Mouse (Mus musculus): ENCODE data around the gene Reg4.

Gene Reg4

GRCm38 (mm10) chr3:98238150-98238549 is 16.2 kb downstream of the Reg4 start:
- DNase-seq = no peak

GRCm38 (mm10) chr3:98242051-98242450 is 20.1 kb downstream of the Reg4 start:
- no peak for DNase-seq

- no peak for DNase-seq
These were observed 20.6 kb downstream of the Reg4 start for GRCm38 (mm10) chr3:98242458-98243037.

DNA sequence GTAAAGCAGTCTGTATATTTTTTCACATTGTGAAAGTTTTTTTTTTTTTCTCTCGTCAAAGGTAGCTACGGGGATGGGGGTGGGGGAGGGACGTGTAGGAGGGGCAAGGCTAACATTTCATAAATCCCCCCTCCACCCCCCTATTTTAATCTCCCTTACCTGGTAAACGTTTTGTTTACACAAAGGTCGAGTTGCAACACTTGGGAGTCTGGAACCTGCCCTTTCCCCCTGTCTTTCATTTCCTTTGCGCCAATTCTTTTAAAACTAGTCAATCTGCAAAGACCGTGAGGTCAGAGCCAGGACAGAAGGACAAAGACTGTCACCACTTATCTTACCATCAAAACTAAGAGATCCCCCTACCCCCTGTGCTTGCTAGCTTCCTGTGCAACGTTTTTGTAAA is 23.9 kb downstream of the Reg4 start:
- DNase-seq = no peak

DNA sequence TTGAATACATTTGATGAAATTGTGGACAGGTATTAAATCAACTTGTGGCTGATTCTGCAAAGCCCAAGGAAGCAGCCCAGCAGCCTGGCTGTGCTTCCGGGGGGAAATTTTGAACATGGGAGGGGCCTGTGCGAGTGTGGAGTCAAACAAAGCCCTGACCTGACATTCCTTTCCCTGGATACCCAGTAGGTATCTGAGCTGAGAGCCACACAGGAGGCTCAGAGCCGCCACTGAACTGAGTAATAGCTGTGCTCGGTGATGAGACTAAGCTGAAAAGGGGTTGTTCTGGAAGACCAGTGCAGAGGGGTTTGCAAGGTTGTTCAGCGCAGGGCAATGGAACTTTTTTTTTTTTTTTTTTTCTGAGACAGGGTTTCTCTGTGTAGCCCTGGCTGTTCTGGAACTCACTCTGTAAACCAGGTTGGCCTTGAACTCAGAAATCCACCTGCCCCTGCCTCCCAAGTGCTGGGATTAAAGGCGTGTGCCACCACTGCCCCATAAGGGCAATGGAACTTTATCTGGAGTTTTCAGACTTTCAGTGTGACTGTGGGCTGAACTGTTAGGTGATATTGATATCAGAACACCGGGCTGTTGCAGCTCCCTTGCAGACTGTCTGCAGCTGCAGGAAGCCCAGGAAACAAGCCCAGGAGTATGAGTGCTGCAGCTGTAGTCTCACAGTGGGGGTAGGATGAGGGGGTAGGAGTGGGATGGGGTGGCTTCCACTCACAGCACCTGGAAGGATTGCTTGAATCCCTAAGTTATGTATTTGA is 25.2 kb downstream of the Reg4 start:
- DNase-seq = no peak

DNA sequence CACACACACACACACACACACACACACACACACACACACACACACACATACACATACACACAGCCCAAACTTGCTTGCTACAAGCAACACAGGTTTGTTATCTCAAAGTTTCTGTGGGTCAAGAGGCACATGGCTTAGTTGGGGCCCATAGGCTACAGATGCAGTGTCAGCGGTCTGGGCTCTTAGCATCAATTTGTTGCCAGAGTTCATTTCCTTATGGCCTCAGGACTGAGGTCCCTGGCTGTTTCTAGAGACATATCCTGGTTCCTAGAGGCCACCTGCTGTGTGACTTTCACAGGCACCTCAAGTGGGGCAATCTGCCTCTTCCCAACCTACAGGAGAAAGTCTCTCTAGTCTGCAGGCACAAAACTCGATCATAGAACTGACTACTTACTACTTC is 27.4 kb downstream of the Reg4 start:
- no peak for DNase-seq

DNA sequence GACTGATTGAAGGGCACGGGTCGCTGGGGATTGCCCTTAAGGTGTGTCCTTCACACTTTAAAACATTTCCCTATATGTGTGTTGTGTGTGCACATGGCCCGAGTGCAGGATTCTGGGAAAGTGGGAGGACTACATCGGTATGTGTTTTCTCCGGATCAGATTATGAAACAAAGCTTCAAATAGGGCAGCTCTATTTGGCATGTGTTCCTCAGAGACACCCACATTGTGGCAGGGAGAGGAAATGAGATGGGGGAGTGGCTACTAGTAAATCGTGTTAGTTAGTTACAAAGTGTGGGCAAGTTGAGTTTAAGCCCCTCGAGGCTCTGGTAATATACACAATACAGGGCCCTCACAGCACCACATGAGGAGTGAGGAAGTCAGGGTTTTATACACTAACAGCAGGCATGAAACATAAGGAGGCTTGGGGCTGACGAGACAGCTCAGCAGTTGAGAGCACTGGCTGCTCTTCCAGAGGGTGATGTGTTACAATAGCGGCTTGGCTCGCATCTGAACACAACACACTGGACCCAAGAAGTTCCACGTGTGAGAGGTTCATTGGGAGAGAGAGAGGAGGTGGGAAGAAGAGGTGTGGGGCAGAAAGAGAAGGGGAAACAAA is 28.0 kb downstream of the Reg4 start:
- DNase-seq = no peak

DNA sequence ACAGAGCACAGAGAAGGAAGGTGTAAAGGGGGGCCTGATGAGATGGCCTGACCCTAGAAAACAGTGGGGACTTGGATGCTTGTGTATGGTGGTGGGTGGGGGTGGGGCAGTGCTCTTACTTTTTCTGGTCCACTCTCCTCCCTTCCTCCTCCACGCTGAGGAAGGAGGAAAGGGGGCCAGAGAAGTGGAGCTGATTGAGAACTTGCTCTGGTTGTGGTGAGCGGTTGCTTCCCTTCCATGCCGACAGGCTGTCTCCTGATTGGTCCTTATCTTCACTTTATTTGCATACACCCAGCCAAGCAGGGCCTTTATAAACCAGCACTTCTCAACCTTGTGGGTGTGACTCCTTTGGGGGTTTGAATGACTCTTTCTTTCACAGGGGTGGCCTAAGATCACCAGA is 32.1 kb downstream of the Reg4 start:
- DNase-seq = no peak

DNA sequence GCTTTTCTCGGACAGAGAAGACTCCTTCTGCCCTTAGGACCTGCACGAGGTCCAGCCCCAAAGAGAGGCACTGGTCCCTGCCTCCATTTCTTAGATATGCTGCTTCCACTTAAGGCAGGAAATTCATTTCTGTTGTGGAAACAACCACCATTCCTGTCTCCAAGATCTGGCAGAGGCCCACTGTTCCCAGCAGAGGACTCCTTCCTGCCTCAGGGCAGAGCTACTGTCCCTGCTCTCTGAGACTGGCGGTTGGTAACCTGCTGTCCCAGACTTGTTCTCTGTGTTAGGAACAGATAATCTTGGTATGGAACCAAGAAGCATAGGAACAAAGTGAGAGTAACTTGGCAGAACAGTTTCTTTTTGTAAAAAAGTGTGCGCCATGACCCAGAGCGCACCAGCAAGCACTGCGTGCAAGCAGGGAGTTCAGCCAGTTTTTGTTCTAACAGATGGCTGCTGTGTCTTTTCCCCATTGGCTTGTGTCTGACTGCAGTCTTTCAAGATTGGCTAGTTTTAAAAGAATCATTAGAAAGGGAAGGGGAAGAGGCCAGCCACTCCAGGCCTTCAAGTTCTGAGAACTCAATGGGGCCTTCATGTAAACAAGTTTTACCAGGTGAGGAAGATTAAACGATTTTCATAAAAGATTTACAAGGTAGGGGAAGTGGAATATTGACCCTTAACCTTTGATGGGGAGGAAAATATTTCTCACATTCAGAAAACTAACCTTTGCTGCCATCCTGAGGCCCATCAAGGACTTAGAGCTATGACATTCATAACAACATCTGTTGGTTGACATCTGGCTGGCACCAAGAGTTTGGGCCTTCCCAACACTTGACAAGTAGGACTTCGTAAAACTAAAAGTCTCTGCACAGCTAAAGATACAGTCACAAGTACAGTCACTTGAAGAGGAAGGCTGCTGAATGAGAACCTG is 33.0 kb downstream of the Reg4 start:
- DNase-seq = no peak

GRCm38 (mm10) chr3:98258723-98259122 is 36.8 kb downstream of the Reg4 start:
- DNase-seq = no peak

- DNase-seq = peak; percentile 34
These were observed 37.4 kb downstream of the Reg4 start for GRCm38 (mm10) chr3:98259271-98259751.

- no peak for DNase-seq
These were observed 38.6 kb downstream of the Reg4 start for GRCm38 (mm10) chr3:98260534-98260933.

GRCm38 (mm10) chr3:98261415-98261814 is 39.5 kb downstream of the Reg4 start:
- DNase-seq = no peak

DNA sequence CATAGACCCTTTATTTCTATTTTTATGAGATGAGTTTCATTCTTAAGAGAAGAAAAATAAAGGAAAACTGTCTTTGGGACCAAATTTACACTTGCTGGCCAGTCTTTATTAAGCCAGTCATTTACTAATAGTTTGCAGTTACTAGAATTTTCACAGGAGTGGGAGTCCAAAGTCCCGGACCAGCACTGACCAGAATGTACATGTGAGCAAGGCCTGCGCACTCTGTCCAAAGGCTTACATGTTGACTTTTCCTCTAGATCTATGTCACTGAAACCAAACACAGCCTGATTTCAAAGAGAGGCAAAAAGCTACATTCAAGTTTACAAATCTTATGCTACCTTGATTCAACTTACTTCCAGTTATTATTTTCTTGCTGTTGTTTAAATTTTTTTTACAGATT is 40.2 kb downstream of the Reg4 start:
- no peak for DNase-seq

DNA sequence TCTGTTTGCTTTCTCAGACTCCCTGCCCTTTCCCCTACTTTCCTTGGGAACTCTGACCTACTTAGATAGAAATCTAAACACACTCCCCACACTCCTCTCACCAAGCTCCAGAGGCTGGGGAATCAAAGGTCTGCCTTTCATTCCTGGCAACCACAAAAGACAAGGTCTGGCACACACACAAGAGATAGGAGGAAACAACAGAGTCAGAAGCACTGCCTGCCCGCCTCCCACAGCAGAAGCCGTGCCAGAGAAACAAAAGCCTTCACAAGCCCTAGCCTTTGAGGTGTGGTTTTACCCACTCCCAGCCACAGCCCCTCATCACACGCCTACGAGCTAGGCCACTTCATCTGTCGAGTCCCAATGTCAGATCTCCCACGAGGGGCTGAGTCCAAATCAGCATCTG is 45.3 kb downstream of the Reg4 start:
- no peak for DNase-seq

- DNase-seq = no peak
These were observed 51.9 kb downstream of the Reg4 start for GRCm38 (mm10) chr3:98273623-98274398.

- no peak for DNase-seq
These were observed 57.7 kb downstream of the Reg4 start for GRCm38 (mm10) chr3:98279682-98280081.

DNA sequence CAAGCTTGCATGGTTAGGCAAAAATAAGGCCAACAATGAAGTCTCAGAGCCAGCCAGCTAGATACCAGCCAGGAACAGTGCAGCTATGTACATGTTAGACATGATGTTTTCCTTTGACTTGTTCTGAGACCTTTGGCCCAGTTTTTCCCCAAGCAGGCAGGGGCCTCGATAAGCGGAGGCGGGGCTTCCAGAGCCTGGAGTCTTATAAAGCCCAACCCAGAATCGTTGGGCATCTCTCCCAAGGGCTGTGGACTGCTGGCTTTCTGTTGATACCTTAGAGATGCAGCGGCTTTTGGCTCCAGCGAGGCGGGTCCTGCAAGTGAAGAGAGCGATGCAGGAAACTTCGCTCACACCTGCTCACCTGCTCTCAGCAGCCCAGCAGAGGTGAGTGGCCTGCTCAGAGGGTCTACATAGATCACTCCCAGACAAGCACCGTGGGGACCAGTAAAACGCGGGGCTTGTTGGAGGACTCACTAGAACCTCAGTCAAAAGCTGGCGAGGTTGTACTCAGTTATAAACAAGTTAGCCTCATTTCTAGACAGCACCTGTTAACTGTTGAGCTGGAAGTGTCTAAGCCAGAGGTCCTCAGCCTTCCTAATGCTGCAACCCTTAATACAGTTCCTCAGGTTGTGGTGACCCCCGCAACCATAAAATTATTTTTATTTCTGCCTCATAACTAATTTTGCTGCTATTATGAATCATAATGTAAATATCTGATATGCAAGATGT is 58.4 kb downstream of the Reg4 start, which contains the start of gene Hmgcs2:
Gene Hmgcs2, plus strand, starts transcription at position 232 of the 729 bp plus-strand sequence.
- no peak for DNase-seq

GRCm38 (mm10) chr3:98280933-98281678 is 59.1 kb downstream of the Reg4 start:
- peak; percentile 56 for DNase-seq

DNA sequence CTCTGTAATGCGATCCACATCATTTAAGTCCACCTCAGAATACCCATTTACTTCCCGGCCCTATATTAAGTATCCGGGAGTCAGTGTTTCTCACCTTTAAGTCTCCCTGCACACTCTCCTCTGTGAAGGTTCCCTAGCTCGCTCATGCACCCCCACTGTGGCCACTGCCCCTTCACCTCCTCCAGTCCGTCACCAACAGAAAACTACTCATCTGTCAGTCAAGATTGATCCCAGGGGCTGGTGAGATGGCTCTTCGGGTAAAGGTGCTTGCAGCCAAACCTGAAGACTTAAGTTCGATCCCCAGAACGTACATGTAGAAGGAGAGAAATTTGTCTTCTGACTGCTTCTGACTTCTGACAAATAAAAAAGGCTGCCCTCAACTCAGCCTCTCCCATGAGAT is 60.5 kb downstream of the Reg4 start:
- no peak for DNase-seq

DNA sequence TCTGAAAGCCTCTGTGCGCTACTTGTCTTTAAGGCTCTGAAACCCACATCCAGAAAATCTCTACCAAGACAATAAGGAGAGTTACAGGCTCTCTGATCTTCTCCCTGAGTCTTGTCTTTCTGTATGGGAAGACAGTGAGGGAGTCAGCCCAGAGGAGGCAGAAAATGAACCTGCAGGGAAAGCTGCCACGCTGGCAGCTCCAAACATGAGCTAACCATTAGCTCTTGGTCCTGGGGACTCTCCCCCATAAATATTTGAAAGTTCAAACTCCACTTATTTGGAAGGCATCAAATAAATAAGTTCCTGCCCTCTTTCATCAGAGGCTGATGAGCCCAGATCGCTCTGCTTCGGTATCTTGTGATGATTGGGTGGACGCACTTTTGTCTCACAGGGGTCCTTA is 61.2 kb downstream of the Reg4 start:
- DNase-seq = no peak
